Mouse (Mus musculus) left cerebral cortex, postnatal 14 days (tissue): ENCODE data around the gene Fntb. TPM values are rescaled to one million over a fixed set of nuclear protein-coding genes. Genes with fewer than 3 reads are reported as not detected.

Experiments
- DNase-seq, 2 experiments: peaks; one replicate each; pipeline ENCODE4 v3.0.0; 2021 to 2022; ENCODE audit warnings: low spot score in 2 of 2, mixed read lengths in 1 of 2
- intact Hi-C: fragments of 180-260 bp; cut with DNase I; formaldehyde crosslinking; loops from one replicate; pipeline ENCODE4 v1.15.1; 2025
- total RNA-seq, 2 experiments: library from RNA; stranded (reverse); gene quantifications; 2 replicates each; pipeline ENCODE4 v1.2.3; 2021

Fntb gene
- total RNA-seq, 2 experiments from 2014 or later, result 26.2 to 28.1 TPM

DNA sequence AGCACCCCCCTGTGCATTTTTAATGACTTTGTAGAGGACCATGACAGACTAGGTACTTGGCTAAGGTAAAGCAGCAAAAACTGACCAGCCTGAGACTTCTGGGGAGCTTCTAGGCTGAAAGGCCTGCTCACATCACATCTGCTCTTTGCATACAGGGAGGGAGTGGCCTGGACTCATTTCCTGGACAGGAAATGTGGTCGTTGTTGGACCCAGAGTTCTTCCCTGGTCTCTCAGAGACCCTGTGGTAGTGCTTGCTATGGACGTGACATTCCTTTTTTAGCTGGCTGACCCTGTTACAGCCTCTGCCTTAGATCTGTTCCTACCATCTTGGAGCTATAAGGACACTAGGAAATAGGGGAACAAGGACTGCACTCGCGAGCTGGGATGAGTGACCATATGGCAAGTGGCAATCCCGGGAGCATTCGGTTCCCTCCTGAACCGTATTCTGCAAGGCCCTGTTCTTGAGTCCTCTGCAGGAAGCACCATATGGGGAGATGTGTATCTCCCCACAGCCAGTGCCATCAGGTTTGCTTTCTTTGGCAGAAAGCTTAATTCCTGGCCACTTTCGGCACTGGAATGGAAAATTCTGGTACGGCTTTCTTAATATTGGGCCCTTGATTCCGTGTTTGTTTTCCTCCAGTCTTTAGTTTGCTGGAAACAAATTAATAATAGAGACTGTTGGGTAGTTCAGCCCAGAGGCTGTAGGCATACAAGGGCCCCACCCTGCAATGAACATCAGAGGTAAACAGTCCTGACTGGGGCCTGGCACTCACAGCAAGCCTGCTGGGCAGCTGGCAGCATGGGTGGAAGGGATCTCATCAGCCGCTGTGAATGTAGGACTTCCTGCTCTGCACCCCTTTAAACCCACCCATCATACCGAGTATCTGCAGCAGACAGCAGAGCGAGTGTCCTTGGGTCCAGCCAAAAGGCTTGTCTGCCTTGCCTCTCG lies 166.6 kb downstream of the Fntb start:
- no peak for DNase-seq
- intact Hi-C loops, result no loop called here

DNA sequence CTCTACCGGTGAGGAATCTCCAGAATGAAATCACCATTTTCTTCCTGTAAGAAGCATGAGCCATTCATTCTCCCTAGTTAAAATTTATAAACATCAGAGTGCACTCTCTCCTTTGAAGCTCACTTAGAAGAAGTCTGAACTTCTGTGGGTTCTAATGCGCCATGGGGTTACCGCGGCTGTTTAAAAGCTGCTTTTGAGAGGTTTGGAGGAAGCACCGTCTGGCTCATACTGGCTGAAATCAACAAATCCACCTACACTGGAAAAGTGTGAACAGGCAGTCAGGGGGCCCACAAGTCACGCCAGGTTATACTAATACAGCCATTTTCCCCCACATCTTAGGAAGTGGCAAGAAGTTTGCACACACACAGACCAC lies 167.3 kb downstream of the Fntb start:
- no peak for DNase-seq
- intact Hi-C loops, result no loop called here

DNA sequence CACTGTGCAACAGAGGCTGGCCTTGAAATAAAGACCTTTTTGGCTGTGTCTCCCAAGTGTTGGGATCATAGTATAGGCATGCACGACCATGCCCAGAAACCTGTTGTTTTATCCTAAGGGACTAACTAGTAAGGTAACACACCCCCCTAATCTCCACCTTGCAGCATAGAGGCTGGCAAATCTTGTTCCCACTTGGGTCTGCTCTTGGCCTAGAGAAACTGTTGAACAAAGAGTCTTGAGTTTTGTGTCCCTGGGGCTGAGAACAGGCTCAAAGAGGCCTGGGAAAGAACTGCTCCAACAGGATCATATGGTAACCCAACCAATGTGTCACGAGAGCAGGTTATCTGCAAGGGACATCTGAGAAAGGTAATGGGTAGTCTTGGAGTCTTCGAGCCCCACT lies 169.0 kb downstream of the Fntb start:
- DNase-seq, result no peak
- intact Hi-C loops, result no loop called here

DNA sequence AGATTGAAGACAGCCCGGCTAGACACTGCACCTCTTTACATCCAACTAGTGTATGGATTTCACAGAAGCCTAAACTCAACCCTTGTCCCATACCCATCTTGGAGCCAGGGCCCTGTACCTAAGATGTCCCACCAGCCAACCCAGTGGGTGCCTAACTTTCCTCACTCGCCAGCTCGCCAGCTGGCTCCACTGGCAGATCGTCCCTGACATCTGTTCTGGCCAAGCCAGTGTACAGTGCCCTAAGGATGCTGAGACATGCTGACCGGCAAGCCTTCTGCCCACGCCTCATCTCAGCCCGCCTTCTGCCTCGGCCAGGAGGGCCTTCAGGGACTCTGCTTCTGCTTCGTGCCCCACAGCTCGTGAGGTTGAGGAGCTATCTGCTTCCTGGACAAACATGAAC lies 170.8 kb downstream of the Fntb start:
- intact Hi-C loops, result no loop called here
- no peak for DNase-seq

DNA sequence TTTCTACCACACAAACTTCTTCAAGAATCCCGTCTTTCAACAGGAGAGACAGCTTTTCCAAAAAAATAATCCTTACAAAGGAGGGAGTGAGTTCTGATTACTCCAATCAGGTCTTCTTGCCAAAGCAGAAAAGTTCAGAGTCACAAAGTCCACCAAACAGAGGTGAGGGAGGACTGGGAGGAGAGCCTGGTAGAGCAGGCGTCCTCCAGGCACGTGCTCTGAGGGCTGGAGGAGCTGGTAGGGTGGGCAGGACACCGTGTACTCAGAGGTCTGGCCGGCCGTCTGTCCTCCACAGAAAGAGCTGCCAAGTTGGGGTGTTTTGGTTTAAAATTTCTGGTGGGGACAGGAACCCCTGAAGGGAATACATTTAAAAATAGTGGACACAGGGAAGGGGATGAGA lies 172.6 kb downstream of the Fntb start:
- DNase-seq, result no peak
- intact Hi-C loops, result no loop called here

DNA sequence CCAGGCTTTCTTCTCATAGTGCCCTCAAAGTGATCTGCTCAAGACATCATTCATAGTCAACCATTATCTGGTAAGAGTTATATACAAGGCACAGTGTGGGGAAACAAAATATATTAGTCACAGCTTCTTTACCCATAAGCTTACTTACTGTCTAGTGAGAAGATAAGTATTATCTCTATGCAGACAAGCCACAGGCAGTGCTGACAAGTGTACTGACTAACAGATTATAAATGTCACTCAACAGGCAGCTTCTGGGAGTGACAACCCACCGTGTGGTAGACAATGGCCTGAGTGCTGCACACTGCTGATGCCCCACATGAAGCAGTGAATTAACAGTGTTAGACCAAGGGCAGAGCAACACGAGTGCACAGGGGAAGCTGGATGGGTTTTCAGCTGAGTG lies 176.1 kb downstream of the Fntb start:
- intact Hi-C loops, result no loop called here

DNA sequence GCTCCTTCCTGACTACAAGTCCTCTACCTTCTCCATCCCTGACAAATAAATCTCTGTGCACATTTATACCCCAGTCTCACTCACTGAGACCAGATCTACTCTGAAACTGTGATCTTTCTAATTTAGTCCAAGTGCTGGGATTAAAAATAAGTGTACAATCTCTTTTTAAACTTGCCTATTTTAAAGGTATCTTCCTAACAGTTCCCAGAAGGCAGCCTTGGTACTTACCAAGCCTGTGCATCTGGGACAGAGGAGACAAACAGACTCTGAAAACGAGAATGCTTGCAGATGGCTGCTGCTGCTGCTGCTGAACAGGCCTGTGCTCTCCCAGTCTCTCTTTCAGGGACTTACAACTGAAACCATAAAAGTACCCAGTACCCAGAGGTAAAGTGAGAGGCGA lies 177.1 kb downstream of the Fntb start:
- intact Hi-C loops, result no loop called here
- DNase-seq, result peak; percentile 22 to 34

More for the DNA sequence above, 176.1 kb downstream of the Fntb start:
- DNase-seq, result no peak

DNA sequence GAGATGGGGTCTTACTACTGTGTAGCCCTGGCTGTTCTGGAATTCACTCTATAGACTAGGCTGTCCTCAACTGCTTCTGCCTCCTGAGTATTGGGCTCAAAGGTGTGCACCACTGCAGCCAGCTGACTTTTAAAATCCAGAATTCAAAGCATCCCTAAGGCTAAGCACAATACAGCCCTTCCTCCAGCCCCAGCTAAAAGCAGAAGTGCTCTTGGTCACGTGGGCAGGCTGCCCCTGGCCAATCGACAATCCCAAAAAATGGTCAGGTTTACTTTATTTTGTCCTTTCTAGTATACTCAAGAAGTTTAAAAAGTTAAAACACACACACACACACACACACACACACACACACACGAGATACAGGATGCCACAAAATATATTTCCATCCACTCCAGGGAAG lies 177.7 kb downstream of the Fntb start:
- no peak for DNase-seq
- intact Hi-C loops, result no loop called here

DNA sequence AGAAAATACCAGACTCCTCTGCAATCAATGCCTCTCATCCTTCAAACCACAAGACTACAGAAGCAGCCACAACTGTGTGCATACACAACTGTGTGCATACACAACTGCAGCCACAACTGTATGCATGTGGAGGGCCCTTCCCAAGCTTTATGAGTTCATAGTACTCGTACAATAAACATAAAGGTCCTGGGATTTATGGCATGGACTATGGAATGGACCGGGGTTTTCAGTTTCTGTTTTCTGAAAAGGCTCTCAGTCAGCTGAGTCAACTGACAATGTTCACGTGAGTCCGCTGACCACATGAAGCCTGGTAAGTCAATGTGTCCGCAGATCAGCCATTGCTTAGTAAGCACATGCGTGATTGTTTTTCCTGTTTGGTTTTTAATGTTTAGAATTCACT lies 178.1 kb downstream of the Fntb start:
- intact Hi-C loops, result no loop called here
- no peak for DNase-seq

DNA sequence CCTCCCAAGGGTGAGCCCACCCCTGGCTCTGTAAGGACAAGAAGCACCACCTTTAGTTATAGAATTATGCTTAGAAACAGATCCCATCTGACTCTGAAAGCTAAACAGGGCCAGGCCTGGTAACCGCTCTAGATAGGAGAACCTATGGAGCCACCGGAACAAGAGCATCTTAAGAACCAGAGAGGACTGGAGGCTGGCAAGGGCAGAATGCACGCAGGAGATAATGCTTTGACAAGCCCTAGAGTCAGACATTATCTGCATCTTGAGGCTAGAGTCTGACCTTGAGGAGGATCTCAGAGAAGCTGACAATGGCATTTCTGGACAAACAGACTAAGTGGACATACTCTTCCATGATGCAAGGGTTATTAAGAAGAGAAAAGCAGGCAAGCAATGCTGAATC lies 182.1 kb downstream of the Fntb start:
- DNase-seq, result no peak
- intact Hi-C loops, result no loop called here

DNA sequence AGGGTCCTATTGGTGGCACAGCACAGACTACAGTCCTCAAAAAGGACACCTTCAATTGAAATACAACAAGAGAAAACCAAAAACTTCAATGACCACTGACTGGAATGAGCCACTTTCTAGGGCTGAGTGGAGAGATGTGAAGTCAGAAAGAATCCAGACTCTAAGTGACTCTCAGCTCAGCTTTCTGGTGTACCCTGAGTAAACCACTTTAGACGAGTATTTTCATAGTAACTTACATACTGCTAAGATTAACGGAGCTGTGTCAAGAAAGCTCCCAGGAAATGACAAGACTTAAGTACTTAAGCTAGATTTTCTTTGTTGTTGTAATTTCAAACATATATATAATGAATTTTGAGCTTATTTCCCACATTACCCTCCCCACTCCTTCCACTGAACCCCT lies 182.8 kb downstream of the Fntb start:
- intact Hi-C loops, result no loop called here
- DNase-seq, result no peak

DNA sequence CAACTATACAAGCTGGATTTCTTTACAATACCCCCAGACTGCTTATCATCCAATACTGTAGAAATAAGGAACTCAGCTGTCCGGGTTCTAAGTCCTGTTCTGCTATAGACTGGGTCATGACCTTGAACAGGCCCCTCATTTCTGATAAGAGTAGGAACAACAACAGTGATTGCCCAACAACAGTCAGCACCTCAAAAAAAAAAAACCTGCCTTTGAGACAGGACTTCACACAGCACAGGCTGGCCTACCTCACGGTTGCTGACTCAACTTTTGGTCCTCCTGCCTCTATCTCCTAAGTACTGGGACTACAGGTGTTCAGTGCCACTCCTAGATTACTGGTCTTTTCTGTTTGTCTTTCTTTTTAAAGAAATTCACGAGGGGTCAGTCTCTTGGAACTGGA lies 183.4 kb downstream of the Fntb start:
- intact Hi-C loops, result no loop called here
- no peak for DNase-seq

DNA sequence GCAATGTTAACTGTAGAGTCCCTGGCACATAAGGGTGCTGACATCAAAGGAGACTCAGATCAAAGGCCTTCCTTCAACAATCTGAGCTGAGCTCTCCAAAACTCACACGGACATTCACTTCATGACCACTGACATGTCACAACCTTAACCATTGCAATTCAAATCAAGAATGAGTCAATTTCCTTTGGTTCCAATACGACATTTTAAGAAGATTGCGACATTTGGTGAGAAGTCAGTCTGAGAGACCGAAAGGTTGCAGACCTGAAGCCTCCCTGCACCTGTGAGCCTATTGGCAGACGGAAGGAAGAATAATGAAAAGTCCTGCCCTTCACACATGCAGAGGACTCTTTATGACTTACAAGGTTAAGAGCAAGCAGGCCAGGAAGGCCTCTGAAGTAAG lies 184.9 kb downstream of the Fntb start:
- intact Hi-C loops, result no loop called here
- DNase-seq, result no peak

DNA sequence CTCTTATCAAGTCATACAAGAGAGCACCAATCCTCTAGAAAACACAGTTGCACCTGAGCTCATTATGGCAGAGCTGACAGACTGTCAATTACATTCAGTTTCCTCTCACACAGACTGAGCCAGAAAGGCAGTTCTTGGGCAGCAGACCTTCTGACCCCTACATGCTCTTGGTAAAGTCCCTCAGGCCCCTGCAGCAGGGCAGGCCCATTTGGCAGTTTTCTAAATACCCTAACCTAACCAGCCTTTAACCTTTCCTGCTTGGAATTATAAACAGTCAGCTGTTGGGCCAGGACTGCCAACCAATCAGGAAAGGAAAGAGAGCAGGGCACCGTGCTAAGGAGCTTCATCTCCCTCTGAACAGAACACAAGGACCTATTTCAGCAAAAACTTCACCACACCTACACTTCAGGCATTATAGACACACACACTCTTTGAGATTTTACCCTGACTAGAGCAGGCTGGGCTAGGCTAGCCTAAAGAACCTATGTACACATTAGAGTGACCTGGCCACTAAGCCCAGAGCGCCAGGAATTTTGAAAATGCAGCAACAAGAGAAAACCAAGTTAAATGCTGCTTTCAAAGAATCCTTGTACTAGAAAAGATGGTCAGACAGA lies 188.5 kb downstream of the Fntb start:
- DNase-seq, result no peak
- intact Hi-C loops, result no loop called here

DNA sequence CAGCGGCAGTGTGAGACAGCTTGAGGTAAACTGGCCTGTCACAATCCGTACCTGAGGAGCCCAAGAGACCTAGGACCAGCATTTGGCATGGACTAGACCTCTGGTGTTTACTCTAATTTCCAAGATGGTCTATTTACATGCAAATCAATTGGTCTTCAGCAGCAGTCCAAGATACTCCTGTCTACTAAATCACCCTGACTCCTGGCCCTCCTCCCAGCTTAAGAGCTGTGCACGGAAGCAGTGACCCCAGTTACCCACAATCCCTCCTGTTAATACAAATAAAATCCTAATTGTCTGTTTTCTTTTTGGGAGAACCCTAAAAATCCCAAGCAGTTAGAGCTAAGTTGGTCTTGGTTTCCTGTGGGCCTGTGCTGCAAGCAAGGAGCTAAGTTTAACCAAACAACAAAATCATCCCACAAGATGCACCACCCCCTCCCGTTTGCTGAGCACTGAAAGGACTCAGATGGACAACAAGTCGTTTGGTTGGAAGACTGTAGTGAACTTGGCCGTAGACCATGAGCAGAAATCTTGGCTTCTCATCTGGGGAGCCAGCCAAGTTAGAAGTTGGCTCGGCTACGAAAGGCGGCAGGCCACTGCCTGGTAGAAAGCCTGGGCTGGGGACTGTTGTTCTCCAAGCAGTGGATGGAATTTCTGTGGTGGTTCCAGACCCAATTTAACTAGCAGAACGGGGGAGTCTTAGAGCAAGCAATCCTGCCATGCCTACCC lies 189.5 kb downstream of the Fntb start:
- intact Hi-C loops, result loop anchor here (5.0 kb wide), 1 partner anchor 118 kb away; no protein-coding TSS in a partner anchor
- peak; percentile 74 for DNase-seq

DNA sequence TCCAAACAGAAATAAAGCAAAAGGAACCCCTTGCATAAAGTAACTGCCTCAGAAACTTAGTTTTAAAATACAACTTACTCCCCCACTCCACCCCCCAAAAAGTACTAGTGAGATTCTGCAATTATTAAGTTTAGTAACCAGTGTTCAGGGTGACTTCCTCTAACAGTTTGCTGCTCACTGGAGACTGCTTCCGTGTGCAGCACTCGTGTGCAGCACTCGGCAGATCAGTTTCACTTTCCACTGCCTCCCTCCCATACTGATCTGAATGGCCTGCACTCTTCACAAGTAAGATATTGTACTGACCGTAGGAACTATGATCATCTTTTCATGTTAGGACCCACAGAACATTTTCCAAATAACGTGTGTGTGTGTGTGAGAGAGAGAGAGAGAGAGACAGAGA lies 192.3 kb downstream of the Fntb start:
- intact Hi-C loops, result loop anchor here (5.0 kb wide), 1 partner anchor 120 kb away; no protein-coding TSS in a partner anchor

DNA sequence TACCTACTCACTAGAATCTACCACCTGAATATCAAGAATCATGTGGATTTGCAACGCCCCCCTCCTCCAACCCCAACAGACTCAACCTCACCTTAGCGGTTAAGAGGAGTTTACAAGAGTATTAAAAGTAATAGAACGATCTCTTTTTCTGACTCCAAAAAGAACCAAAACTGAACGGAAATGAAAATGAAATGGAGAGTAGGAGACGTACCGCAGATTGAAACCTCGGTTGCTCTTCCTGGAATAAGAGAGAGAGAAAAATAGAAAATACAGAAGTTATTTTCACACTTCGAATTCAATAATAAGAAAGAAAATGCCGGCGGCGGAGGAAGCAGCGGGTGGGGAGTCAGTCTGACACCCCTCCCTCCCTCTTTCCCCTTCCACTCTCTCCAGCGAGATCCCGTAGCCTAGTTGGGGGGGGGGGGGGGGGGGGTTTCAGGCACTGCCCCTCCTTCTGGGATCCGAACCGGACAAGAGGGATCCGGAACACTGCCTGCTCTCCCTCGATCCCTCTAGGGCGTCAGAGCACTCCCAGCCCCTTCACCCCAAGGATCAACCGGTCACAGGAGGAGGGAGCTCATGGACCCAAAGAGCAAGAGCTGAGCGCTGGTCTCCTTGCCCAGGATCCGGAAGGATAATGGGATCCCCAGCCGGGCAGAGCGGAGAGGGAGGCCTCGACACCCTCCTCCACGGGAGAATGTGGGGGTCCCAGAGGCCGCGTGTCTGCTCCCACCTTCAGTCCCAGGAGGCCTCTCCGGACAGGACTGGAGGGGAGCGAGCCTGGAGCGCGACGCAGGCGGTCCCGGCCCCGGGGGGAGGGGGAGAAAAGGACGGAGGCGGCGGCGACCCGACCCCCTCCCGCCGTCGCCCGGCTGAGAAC lies 195.9 kb downstream of the Fntb start:
- intact Hi-C loops, result no loop called here
- peak in 1 of 2 experiments; percentile 26 for DNase-seq

More for the DNA sequence above, 192.3 kb downstream of the Fntb start:
- no peak for DNase-seq

DNA sequence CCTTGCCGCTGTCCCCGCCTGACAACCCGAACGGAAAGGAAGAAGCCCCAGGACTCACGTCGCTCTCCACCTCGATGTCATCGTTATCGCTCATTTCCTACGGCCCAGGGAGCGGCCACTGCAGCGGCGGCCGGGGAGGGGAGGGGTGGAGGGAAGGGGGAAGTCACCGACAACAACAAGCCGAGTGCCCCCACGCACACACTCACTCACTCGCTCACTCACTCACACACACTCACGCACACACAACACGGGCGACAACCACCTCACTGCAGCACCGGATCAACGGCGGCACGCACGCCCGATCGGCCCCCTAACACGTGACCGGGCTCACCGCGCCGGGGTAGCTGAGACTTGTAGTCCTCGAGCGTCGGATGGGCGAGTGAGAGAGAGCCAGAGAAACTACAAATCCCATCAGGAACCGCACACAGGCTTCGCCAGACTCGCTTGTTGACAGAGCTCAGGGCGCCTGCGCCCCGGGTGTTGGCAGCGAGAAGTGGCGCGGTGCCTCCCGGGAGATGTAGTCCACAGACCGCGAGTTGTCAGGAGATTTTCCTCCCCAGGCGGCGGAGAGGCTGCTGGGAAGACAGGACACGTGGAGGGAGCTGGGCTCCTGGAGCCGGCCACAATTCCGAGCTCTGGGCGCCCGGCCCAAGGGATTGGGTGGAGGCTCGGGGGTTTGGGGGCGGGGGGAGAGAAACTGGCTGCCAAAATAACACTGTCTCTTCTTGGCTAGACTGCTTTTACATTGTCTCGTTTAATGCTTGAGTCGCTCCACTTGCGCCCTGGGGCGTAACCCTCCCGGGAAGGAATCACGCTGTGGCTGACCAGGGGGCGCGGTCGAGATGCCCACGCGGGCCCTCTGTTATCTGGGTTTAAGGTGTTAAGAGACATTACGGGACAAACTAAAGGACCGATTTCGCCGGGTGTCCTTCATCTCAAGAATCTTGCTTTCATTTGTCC lies 196.8 kb downstream of the Fntb start, which contains the start of gene Max:
TSS of gene Max (minus strand) at position 270 of the 960 bp plus-strand sequence.
- DNase-seq, result peak; percentile 99 to 100
- intact Hi-C loops, result no loop called here
